Mouse (Mus musculus) retina, embryonic 14.5 days (tissue): ENCODE data around the gene Traf6.
"Not testable (repeated sequence)": the region's sequence is repeated elsewhere in the genome, so short reads cannot be mapped to it uniquely, and the experiment has no call there.

ENCODE experiments used
- DNase-seq: peaks from one replicate; pipeline ENCODE4 v3.0.0-alpha.2; 2015; ENCODE audit warnings: low spot score

Gene Traf6

GRCm38 (mm10) chr2:101693577-101694215 is 15.5 kb downstream of the Traf6 start:
- DNase-seq: peak; percentile 75

- DNase-seq: no peak
Observed at GRCm38 (mm10) chr2:101695584-101695983, 17.4 kb downstream of the Traf6 start.

GRCm38 (mm10) chr2:101699284-101699683 is 21.1 kb downstream of the Traf6 start:
- DNase-seq: no peak

GRCm38 (mm10) chr2:101705941-101706485 is 27.8 kb downstream of the Traf6 start:
- DNase-seq: peak; percentile 62

- DNase-seq: no peak
Observed at GRCm38 (mm10) chr2:101711608-101712007, 33.4 kb downstream of the Traf6 start.

GRCm38 (mm10) chr2:101715650-101716323 is 37.6 kb downstream of the Traf6 start:
- peak; percentile 69 for DNase-seq

- no peak for DNase-seq
Observed at GRCm38 (mm10) chr2:101717162-101717561, 38.9 kb downstream of the Traf6 start.

- DNase-seq: no peak
Observed at GRCm38 (mm10) chr2:101721835-101722234, 43.6 kb downstream of the Traf6 start.

- peak; percentile 61 for DNase-seq
Observed at GRCm38 (mm10) chr2:101722370-101723332, 44.4 kb downstream of the Traf6 start.

GRCm38 (mm10) chr2:101723333-101723881 is 45.2 kb downstream of the Traf6 start:
- peak; percentile 41 for DNase-seq

GRCm38 (mm10) chr2:101727787-101728186 is 49.6 kb downstream of the Traf6 start:
- no peak for DNase-seq

- no peak for DNase-seq
Observed at GRCm38 (mm10) chr2:101729472-101729871, 51.2 kb downstream of the Traf6 start.

GRCm38 (mm10) chr2:101730972-101731371 is 52.7 kb downstream of the Traf6 start:
- no peak for DNase-seq

GRCm38 (mm10) chr2:101732777-101733210 is 54.6 kb downstream of the Traf6 start:
- DNase-seq: no peak

- no peak for DNase-seq
Observed at GRCm38 (mm10) chr2:101733564-101733963, 55.3 kb downstream of the Traf6 start.

GRCm38 (mm10) chr2:101739914-101740313 is 61.7 kb downstream of the Traf6 start:
- DNase-seq: no peak

- no peak for DNase-seq
Observed at GRCm38 (mm10) chr2:101741653-101742052, 63.4 kb downstream of the Traf6 start.

- peak; percentile 24 for DNase-seq
Observed at GRCm38 (mm10) chr2:101742072-101742860, 64.0 kb downstream of the Traf6 start.

GRCm38 (mm10) chr2:101745656-101746055 is 67.4 kb downstream of the Traf6 start:
- not testable (repeated sequence) for DNase-seq

- DNase-seq: no peak
Observed at GRCm38 (mm10) chr2:101746537-101746936, 68.3 kb downstream of the Traf6 start.
